Mouse (Mus musculus): Measurements from ENCODE around the gene Mov10l1. TPM values are rescaled to one million over a fixed set of nuclear protein-coding genes. Genes with fewer than 3 reads are reported as not detected.

Mov10l1 gene
- total RNA-seq, 1 experiment from 2014 or later = not detected

DNA sequence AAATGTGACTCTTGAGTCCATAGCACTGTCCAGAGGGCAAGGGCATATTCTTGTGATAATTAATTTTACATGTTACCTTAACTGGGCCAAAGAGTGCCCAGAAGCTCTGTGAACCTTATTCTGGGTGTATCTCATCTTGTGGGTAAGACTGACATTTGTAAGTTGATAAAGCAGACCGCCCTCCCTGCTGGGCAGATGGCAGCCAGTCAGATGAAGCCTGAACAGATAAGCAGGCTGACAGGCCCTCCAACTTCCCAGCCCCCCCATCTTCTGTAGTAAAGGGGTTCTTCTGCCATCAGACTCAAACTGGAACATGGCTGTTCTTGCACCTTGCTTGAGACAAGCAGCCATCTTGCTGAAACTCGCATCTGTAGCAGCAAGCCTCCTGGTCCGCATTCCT is 34.0 kb downstream of the Mov10l1 start:
- DNase-seq = no peak

DNA sequence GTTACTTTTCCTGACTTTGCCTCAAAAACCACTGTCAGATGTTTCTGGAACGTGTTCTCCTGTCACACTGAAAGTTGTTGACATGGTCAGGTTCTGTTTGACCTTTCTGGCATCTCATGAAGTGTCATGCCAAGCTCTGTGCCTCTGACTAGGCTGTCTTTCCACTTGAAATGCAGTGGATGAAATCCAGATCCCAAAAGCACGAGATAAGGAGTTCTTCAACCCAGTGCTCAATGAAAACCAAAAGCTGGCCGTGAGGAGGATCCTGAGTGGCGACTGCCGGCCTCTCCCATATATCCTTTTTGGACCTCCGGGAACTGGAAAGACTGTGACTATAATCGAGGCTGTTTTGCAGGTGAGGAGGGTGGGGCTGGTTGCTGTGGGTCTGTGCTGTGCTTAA is 37.4 kb downstream of the Mov10l1 start:
- DNase-seq = no peak

DNA sequence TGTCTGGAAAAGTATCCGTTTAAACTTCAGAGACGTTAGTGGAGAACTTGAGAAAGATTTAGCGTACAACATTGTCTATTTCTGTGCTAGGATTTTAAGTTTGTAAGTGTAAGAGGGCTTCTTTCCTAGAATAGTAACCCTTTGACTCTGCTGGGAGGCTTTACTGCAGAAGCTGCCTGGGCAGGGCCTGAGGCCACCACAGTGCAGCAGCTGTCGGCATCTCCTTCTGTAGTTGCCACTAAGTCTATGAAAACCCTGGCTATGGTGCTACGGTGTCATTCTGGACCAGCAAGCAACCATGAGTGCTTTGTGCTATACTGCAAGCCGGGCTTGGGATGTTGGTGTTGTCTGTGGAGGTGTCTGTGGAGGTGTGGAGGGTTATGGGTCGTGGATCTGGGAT is 37.8 kb downstream of the Mov10l1 start:
- DNase-seq = no peak

DNA sequence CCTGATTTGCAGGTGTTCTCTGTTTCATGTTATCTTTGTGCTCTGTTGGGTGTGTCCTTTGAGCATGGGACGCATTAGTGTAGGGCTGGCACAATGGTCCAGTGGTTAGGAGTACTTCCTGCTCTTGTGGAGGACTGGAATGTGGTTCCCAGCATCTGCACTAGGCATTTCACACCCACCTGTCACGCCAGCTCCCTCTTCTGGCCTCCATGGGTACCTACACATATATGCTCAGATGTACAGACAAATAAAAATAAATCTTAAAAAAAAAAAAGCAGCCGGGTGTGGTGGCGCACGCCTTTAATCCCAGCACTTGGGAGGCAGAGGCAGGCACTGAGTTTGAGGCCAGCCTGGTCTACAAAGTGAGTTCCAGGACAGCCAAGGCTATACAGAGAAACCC is 61.7 kb downstream of the Mov10l1 start:
- DNase-seq = no peak

DNA sequence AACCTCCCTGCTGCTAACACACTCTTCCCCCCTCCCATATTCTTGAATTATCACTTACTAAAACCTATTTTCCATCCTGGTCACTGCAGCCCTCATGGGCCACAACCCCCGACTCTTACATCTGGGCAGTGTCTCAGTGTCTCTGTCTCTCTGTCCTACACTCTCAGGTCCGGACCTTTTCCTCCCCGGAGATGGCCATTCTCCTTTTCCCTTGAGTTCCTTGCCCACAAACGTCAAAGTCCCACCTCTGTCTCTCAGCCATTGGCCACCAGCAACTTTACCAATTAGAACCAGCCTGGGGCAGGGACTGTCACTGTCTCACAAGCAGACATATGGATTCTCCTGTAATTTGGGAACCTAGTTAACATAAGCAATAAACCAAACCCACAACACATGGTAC is 63.6 kb downstream of the Mov10l1 start:
- DNase-seq = no peak

DNA sequence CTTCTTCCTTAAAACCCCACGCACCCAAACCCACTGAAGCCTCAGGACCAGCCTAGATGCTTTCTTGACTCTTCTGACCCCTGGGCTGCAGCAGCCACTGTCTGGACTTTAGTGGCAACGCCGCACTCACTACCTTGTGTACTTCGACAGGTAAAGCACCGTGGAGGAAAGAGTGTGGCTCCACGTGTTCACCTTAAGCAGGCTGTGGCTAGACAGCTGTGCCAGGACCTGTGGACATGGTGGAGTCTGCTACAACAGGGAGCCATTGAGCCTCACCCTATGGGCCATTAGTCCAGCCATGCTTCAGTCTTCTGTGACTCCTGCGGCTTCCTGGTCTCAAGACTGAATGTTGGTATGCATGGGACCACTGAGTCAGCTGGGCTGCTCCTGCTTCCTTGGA is 72.0 kb downstream of the Mov10l1 start:
- DNase-seq = no peak

DNA sequence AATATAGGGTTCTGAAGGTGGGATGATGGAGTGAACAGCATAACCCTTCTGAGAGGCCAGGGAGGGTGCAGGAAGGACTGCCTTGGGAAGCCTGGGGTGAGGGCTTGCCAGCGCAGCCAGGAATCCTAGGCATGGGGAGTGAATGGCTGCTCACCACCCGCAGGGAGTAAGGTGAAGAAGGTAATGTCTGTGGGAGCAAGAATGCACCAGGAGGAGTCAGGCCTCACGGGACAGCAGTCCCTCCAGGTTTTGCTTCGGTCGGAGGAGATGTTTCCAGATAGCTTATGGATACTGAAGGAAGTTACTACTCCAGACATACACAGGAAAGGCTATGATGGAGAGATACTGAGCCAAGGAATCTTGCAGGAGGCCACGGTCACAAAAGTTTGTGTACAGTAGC is 76.0 kb downstream of the Mov10l1 start:
- DNase-seq = no peak

DNA sequence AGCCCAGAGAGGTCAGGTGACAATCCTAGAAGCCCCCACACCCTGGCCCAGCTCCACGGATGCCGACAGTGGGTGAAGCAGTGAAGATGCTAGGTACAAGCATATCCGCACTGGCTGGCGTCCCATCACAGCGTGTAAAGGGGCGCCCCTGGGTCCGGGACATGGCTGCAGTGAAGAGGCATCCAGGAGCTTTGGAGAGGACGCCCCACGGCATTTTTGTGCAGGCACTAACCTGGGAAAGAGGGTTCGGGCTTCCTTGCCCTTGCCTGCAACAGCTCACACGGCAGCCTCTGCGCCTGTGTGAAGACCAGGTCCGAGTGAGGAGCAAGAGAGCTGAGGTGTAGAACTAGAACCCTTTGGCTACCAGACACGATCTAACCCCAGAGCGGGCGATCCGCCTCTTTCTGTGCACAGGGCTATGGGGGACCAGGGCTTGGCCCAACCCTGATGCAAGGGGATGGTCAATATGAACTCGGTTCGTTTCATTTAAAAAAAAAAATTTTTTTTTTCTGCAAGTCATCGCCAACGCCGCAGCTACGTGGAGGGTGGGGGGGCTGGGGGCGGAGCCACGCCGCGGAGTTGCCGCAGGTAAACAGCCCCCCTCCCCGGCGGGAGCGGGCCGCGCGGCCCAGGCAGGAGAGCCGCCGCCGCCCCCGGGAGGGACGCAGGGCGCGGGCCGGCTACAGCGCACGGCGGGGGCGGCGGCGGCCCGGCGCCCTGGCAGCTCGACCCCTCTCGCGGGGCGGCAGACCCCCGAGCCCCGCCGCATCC is 76.6 kb downstream of the Mov10l1 start, which contains the start of gene Panx2:
Gene Panx2 (plus strand): TSS at position 574 of the 771 bp plus-strand sequence.
- DNase-seq = no peak

DNA sequence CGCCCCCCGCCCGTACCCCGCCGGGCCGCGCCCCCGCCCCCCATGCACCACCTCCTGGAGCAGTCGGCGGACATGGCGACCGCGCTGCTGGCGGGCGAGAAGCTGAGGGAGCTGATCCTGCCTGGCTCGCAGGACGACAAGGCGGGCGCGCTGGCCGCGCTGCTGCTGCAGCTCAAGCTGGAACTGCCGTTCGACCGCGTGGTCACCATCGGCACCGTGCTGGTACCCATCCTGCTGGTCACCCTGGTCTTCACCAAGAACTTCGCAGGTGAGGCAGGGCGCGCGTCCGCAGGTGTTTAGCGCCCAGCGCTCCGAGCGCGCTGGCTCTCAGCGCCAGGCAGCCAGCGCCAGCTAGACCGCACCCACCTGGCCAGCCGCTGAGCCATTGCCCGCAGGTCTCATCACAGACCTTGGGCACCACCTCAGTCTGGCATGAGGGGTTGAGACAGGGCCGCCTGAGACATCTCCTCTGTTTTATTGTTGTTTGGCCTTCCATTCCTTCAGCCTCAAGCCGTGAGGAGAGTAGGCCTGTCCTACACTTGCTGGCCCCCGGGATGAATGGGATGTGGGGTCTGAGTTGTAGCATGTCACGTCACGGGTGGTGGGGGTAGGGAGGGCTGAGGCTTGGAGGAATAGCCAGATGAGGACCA is 77.4 kb downstream of the Mov10l1 start:
- DNase-seq = peak; percentile 38

DNA sequence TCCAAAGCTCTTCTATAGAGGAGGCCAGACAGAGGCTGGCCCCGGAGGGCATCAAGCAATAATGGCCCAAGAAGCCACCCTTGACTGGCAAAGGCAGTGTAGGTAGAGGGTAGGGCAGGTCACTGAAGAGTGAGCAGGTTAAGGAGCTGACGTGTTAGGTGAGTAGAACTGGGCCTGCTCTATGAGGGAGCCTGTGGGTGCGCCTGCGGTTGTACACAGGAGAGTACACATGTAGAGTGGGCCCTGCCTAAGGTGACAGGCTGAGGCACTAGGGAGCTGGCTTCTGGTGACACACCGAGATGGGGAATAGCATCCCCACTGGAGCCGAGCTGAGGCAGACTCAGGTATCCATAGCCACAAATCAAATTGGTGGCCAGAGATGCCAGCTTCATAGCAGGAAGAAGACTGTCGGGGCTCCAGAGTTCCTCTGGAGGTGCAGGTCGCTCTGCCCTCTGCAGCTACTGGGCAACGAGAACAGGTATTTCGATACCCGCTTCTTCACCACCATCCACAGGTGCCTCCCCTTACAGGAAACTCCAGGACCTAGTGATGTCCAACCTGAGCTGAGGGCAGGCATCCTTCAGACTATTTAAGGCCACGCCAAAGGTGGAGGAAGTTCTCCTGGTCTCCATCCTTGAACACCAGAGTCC is 78.2 kb downstream of the Mov10l1 start:
- no peak for DNase-seq

DNA sequence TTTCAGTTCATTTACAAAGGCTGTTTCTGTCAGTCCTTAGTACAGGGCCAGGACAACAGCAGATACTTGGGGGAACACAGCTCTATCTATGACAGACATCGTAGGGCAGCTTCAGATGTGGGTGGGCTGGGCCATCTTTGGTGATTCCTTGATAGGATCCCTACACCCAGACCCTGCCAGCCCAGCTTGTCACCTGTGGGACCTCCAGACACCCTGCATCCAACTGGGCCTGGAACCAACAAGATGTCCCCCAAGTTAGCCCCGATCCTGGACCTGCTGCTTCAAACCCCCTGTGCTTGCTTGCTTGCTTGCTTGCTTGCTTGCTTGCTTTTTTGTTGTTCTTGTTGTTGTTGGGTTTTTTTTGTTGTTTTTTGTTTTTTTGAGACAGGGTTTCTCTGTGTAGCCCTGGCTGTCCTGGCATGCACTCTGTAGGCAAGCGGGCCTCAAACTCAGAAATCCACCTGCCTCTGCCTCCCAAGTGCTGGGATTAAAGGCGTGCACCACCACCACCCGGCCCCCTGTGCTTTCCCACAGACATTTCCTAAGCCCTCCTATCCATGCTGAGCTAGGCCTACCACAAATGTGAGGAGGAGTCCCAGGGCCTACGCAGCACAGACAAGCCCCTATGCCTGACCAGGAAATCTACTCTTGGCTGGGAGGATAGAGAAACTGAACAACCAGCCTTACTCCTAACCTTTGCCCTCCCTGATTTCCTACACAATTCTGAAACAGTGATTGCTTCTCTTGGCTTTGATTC is 79.2 kb downstream of the Mov10l1 start:
- DNase-seq = no peak

DNA sequence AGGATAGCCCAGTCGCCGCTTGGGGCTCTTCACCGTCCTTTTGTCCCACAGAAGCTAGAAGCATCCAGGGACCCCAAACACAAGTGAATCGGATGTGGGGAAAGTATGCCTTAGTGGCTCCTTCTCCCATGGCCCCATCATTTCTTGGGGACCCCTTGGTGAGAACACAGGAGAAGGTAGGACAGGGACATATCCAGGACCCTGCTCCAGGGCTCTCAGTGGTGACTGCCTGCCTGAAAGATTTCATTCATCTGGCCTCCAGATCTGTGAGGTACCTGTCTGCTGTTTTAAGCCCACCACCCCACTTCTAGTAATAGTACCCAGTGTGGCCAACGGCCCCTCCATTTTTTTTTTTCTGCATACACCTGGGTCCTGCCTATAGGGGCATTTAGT is 79.8 kb downstream of the Mov10l1 start:
- DNase-seq = no peak

DNA sequence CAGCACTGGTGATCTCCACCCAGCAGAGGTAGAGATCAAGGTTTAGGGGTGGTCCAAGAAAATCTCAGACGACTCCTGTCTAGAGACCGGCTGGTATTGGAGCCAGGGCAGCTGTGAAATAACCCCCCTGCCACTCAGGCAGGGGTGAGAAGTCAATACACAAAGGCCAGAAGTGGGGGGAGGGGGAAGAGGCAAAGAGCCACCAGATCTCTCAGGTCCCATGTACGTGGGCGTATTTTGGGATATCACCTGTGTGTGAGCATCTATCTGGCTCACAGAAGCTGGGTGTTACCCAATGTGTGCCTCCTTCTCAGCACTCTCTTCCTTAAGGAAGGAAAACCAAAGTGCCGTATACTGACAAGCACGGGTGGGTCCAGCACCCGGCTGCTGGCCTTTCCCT is 80.3 kb downstream of the Mov10l1 start:
- DNase-seq = no peak

DNA sequence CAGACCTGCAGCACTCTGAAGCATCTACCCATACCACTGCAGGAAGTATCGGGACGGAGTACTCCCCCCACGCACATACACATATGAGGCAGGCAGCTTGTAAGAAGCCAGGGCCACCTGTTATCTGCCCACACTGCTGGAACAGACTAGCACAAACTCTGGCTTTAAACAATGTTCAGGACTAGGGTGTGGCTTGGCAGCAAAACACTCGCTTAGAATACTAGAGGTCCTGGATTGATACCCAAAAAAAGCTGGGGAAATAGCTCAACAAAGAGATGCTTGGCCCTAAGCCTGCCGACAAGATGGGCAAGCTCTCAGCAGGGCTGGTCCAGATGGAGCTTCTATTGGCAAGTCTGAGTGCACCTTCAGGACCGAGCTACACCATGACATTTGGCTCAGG is 80.8 kb downstream of the Mov10l1 start:
- DNase-seq = no peak

DNA sequence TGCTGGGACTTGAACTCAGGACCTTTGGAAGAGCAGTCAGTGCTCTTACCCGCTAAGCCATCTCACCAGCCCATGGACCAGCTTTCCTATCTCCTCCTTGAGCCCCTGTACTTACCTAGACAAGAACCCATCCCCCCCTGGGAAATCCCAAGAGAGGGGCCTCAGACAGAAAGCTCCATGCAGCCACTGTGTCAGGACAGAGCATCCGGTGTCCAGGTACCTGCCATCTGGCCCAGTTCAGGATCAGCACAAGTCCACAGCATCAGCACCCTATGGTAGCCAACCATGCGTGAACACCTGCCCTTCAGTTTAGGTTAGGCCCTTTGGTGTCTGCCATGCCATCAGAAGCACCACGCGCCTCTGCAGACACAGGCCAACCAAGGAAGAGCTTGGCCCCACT is 82.2 kb downstream of the Mov10l1 start:
- no peak for DNase-seq

DNA sequence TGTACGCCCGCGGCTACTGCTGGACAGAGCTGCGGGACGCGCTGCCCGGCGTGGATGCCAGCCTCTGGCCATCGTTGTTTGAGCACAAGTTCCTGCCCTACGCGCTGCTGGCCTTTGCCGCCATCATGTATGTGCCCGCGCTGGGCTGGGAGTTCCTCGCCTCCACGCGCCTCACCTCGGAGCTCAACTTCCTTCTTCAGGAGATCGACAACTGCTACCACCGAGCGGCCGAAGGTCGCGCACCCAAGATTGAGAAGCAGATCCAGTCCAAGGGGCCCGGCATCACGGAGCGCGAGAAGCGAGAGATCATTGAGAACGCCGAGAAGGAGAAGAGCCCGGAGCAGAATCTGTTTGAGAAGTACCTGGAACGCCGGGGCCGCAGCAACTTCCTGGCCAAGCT is 84.9 kb downstream of the Mov10l1 start:
- no peak for DNase-seq

DNA sequence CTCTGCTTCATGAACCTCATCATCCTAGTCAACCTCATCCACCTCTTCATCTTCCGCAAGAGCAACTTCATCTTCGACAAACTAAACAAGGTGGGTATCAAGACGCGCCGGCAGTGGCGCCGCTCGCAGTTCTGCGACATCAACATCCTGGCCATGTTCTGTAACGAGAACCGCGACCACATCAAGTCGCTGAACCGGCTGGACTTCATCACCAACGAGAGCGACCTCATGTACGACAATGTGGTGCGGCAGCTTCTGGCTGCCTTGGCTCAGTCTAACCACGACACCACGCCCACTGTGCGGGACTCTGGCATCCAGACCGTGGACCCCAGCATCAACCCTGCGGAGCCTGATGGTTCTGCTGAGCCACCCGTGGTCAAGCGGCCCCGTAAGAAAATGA is 85.5 kb downstream of the Mov10l1 start:
- no peak for DNase-seq

DNA sequence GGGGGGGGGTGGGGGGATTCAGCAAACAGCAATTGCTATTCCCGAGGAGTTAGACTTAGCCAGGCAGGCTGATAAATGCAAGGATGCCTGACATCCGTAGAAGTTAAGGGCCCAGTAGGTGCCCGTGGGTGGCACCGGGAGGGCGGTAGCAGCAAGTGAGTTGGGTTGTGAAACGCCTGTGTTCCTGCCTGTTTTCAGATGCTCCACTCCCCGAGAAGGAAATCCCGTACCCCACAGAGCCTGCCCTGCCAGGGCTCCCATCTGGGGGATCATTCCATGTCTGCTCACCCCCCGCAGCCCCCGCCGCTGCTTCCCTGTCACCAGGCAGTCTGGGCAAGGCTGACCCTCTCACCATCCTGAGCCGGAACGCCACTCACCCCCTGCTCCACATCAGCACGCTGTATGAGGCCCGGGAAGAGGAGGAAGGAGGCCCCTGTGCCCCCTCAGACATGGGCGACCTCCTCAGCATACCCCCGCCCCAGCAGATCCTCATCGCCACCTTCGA is 86.7 kb downstream of the Mov10l1 start:
- DNase-seq = no peak

DNA sequence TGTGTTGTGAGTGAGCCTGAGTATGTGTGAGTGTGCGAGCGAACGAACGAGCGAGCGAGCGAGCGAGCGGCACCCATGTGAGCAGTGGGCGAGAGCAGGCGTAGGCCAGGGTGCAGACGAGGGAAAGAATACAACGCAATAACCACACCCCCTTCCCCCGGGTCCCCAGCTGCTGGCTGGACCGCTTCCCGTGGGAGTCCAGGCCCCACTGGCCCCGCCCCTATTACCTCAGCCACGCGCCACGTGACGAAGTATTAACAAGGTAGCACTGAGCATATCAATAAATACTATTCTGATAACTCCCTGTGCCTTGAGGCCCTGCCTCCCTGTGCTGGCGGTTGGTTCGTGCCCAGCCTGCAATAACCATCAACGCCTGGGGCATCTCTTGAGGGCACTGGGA is 87.9 kb downstream of the Mov10l1 start:
- no peak for DNase-seq

DNA sequence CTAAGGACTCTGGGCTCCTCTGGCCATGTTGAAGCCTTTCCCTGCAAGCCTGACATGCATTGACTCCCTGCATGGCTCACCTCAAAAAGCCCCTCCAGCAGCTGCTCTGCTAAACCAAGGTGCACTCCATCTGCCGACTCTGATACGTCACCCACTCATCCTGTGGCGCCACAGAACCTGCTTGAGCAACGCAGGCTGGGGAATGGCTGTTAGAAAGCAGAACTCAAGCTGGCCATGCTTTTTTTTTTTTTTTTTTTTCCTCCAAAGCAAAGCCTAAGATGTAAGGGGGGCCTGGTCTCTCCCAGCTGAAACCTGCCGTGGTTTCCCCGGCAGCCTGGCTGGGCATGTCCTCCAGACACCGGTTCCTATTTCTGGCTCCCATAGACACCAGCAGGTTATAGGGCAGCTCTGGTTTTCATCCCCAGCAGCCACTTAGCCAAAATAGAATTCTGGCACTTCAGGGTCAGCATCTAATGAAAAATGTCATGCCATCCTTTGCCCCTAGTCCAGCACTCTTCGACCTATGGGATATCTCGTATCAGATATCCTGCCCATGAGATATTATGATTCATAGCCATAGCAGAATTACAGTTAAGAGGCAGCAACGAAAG is 91.4 kb downstream of the Mov10l1 start:
- no peak for DNase-seq

DNA sequence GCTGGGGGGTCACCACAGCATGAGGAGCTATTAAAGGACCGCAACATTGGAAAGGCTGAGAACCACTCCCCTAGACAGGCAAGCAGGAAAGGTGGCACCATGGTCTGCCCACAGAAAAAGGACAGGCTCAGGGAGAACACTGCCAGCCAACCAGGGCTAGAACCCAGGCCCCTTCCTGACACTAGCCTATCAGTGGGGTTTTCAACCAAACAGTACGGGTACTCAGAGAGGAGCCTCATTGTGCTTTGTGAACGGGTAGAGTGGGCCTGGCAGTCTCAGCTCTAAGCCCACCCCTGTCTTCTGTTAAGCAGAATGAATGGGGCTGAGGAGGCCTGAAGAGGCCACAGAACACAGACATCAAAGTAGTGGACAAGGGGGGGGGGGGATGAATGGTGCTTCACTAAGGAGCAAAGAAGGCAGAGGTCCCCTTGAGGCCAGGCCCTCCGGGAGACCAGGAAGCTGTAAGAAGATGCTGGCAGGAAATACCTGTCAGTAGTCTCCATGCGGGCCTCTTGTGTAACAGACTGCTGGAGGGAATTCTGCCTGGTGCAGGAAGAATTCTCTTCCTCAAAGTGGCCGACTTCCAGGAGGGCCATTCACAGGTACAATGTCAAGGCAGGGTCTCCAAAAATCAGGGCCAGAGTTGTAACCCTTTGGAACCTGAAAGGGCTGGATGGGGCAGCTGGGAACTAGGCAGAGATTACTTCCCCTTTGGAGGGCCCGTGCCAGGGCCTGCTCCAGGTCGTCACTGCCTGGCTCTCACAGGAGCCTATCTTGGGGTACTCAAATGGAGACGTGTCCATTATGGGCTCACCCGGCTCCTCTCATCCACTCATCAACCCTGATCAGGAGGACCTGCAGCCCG is 92.1 kb downstream of the Mov10l1 start, which contains the start of gene Trabd:
Gene Trabd (plus strand): TSS at position 512 of the 865 bp plus-strand sequence.
- DNase-seq = no peak
